In genomic region chr11:80089817-80090214, GRCm38 (mm10) we compare ENCODE assay signal across 8 mouse cellular contexts. TPM values are rescaled to one million over a fixed set of nuclear protein-coding genes. Genes with fewer than 3 reads are reported as not detected.
A peak's percentile ranks its signal among the peaks of the same experiment; 100 is the strongest.
DNase-seq lines count a peak whose midpoint lies in the region; ATAC-seq and TF ChIP-seq lines count a peak whose summit lies in the region.

No protein-coding gene starts in this region.

- peak overlapping the region; percentile 95 for H3K27ac ChIP-seq in heart, embryonic 10.5 days
- H3K27ac ChIP-seq in forebrain, embryonic 16.5 days (ENCODE audit: low read length): no peak overlapping the region
- H3K27ac ChIP-seq in liver, embryonic 15.5 days (replicated peaks): peak overlapping the region; percentile 82

- peaks cover 8% of the 10 kb centered on the region; the same call in 1 of the 2 replicates for H3K36me3 ChIP-seq in heart, embryonic 10.5 days
- H3K36me3 ChIP-seq in E14TG2a.4 (ENCODE audit: insufficient read depth, low read length): peaks cover 29% of the 10 kb centered on the region
- H3K36me3 ChIP-seq in forebrain, embryonic 16.5 days (ENCODE audit: control insufficient read depth, insufficient read depth): no peaks in the 10 kb centered on the region
- H3K36me3 ChIP-seq in liver, embryonic 15.5 days (replicated peaks): peaks cover 15% of the 10 kb centered on the region

- TF ChIP-seq CTCF in E14TG2a.4 (conservative IDR thresholded peaks at IDR 0.05; ENCODE audit: low read length): no peak

- no peak for DNase-seq in heart, embryonic 10.5 days (ENCODE audit: low spot score)
- no peak for DNase-seq in heart, postnatal 36 days
- DNase-seq in adrenal gland, adult 18-20 months (ENCODE audit: low spot score in 2 of 2): no peak
- no peak for DNase-seq in frontal cortex, postnatal 14 days (ENCODE audit: low spot score in 2 of 2)
- DNase-seq in spleen, postnatal 10 days (ENCODE audit: low spot score in 2 of 2): no peak

- peak overlapping the region; percentile 87 for H3K4me2 ChIP-seq in forebrain, embryonic 16.5 days (ENCODE audit: low read length)
- peak overlapping the region; percentile 78 for H3K4me2 ChIP-seq in liver, embryonic 15.5 days

- ATAC-seq in forebrain, embryonic 16.5 days: no peak
- ATAC-seq in liver, embryonic 15.5 days (ENCODE audit: insufficient read depth): no peak

- peak overlapping the region; percentile 89 for H3K9ac ChIP-seq in forebrain, embryonic 16.5 days (replicated peaks; ENCODE audit: low read depth, low read length)
- peak overlapping the region; percentile 100 for H3K9ac ChIP-seq in liver, embryonic 15.5 days

- H3K4me3 ChIP-seq in heart, embryonic 10.5 days: peak overlapping the region; percentile 100
- peak overlapping the region; percentile 98 for H3K4me3 ChIP-seq in E14TG2a.4 (replicated peaks; ENCODE audit: low read length)
- H3K4me3 ChIP-seq in forebrain, embryonic 16.5 days (replicated peaks; ENCODE audit: low read length): peak overlapping the region; percentile 100
- peak overlapping the region; percentile 100 for H3K4me3 ChIP-seq in liver, embryonic 15.5 days (replicated peaks)

- WGBS in heart, embryonic 10.5 days: under 1% methylated on average over 14 of the region's 14 CpGs
- WGBS in forebrain, embryonic 16.5 days: 0% methylated on average over 14 of the region's 14 CpGs
- under 1% methylated on average over 14 of the region's 14 CpGs for WGBS in liver, embryonic 15.5 days (ENCODE audit: insufficient replicate concordance)

- peaks cover 11% of the 10 kb centered on the region; the same call in 1 of the 2 replicates for H3K4me1 ChIP-seq in heart, embryonic 10.5 days
- H3K4me1 ChIP-seq in E14TG2a.4 (replicated peaks; ENCODE audit: low read depth, low read length): peaks cover 47% of the 10 kb centered on the region
- H3K4me1 ChIP-seq in forebrain, embryonic 16.5 days (replicated peaks; ENCODE audit: control insufficient read depth, insufficient read depth, low read length): peaks cover 8% of the 10 kb centered on the region
- H3K4me1 ChIP-seq in liver, embryonic 15.5 days (replicated peaks): peaks cover 59% of the 10 kb centered on the region

- no peaks in the 10 kb centered on the region for H3K9me3 ChIP-seq in heart, embryonic 10.5 days
- no peaks in the 10 kb centered on the region for H3K9me3 ChIP-seq in E14TG2a.4 (ENCODE audit: low read length)
- H3K9me3 ChIP-seq in forebrain, embryonic 16.5 days (ENCODE audit: control insufficient read depth, low read length): no peaks in the 10 kb centered on the region
- no peaks in the 10 kb centered on the region for H3K9me3 ChIP-seq in liver, embryonic 15.5 days (replicated peaks)

- no peaks in the 10 kb centered on the region for H3K27me3 ChIP-seq in heart, embryonic 10.5 days (ENCODE audit: insufficient read depth, poor library complexity, severe bottlenecking)
- H3K27me3 ChIP-seq in E14TG2a.4 (ENCODE audit: insufficient read depth, low read length): no peaks in the 10 kb centered on the region
- H3K27me3 ChIP-seq in forebrain, embryonic 16.5 days (replicated peaks; ENCODE audit: control insufficient read depth, insufficient read depth, low read length): no peaks in the 10 kb centered on the region
- no peaks in the 10 kb centered on the region for H3K27me3 ChIP-seq in liver, embryonic 15.5 days

- intact Hi-C loops in heart, postnatal 36 days (cut with DNase I): loop anchor here (5.0 kb wide), 2 partner anchors 92 to 107 kb away; partner anchors contain the start of gene Rnf135

RNA-seq across cellular contexts. Expression of gene Atad5, which starts 0.6 kb away (rescaled TPM):
- polyA plus RNA-seq in heart, embryonic 10.5 days (2016; fragmentation: Nextera tagmentation; extraction: Ambion mirVana): 8.4 and 11.0 TPM in 2 replicates
- 1 to 10 TPM in 1 of 2 experiments, under 1 TPM in 1; 0.81 to 1.0 TPM for total RNA-seq in heart, postnatal 36 days (2021)
- 8.2 and 8.3 TPM in 2 replicates for polyA plus RNA-seq in forebrain, embryonic 16.5 days (2015; fragmentation: Nextera tagmentation; extraction: Ambion mirVana)
- 9.1 and 9.4 TPM in 2 replicates for polyA plus RNA-seq in liver, embryonic 15.5 days (2015; fragmentation: Nextera tagmentation; extraction: Ambion mirVana)
- 1 to 10 TPM; 1.2 to 1.8 TPM for total RNA-seq in adrenal gland, adult 18-20 months (2021)

RNA-seq across cellular contexts. Expression of gene Crlf3, which starts 9.0 kb away (rescaled TPM):
- 48.1 and 57.5 TPM in 2 replicates for polyA plus RNA-seq in heart, embryonic 10.5 days (2016; fragmentation: Nextera tagmentation; extraction: Ambion mirVana)
- total RNA-seq in heart, postnatal 36 days (2021): 10 to 100 TPM; 15.5 to 15.6 TPM
- 15.8 and 22.0 TPM in 2 replicates for polyA plus RNA-seq in forebrain, embryonic 16.5 days (2015; fragmentation: Nextera tagmentation; extraction: Ambion mirVana)
- 106 and 115 TPM in 2 replicates for polyA plus RNA-seq in liver, embryonic 15.5 days (2015; fragmentation: Nextera tagmentation; extraction: Ambion mirVana)
- total RNA-seq in adrenal gland, adult 18-20 months (2021): 10 to 100 TPM; 12.5 to 17.2 TPM

RNA-seq across cellular contexts. Expression of gene Tefm, which starts 52.2 kb away (rescaled TPM):
- polyA plus RNA-seq in heart, embryonic 10.5 days (2016; fragmentation: Nextera tagmentation; extraction: Ambion mirVana): 35.4 and 36.6 TPM in 2 replicates
- 10 to 100 TPM; 26.4 to 27.8 TPM for total RNA-seq in heart, postnatal 36 days (2021)
- 24.9 and 27.2 TPM in 2 replicates for polyA plus RNA-seq in forebrain, embryonic 16.5 days (2015; fragmentation: Nextera tagmentation; extraction: Ambion mirVana)
- polyA plus RNA-seq in liver, embryonic 15.5 days (2015; fragmentation: Nextera tagmentation; extraction: Ambion mirVana): 11.9 and 12.2 TPM in 2 replicates
- total RNA-seq in adrenal gland, adult 18-20 months (2021): 10 to 100 TPM; 13.6 to 15.5 TPM
